Mouse (Mus musculus): Measurements from ENCODE around the gene Polr2m. TPM values are rescaled to one million over a fixed set of nuclear protein-coding genes. Genes with fewer than 3 reads are reported as not detected.
A peak's percentile ranks its signal among the peaks of the same experiment; 100 is the strongest.

The Polr2m gene
- polyA plus RNA-seq, 1 experiment = 203 TPM

DNA sequence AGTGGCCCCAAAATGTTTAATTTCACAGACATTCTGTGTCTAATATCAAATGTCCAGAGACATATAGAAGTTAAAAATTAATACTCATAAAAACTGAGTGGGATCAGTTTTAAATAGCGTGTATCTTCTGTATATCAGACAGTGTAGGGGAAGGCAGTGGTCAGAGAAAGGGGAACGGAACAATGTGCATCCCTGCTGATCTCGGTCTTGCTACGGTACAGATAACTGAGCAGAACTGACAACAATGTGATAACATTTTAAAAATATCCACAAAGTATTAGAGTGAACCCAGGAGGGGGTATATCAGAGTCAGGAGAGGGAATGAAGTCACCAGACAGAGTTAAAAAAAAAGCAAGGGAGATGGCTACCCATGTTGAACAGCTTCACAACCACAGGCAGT lies 31.8 kb upstream of the Polr2m start:
- no peak overlapping the region for H3K4me3 ChIP-seq (ENCODE audit: low read depth, low read length)
- H3K9ac ChIP-seq (ENCODE audit: low read depth, poor library complexity, severe bottlenecking) = no peak overlapping the region
- TF ChIP-seq POLR2A (IDR thresholded peaks at IDR 0.05; ENCODE audit: insufficient read depth, low read length) (no peak), CTCF (IDR thresholded peaks at IDR 0.05; ENCODE audit: low read depth, low read length) (no peak), EP300 (IDR thresholded peaks at IDR 0.05; ENCODE audit: insufficient read depth, low read depth, low read length) (no peak)
- no peaks in the 10 kb centered on the region for H3K9me3 ChIP-seq (replicated peaks; ENCODE audit: control insufficient read depth, insufficient read depth, low read length, poor library complexity, severe bottlenecking)
- H3K27me3 ChIP-seq (ENCODE audit: control insufficient read depth, insufficient read depth, low read length, poor library complexity, severe bottlenecking) = no peaks in the 10 kb centered on the region
- no peak overlapping the region for H3K27ac ChIP-seq (ENCODE audit: insufficient read depth, low read length)
- no peaks in the 10 kb centered on the region for H3K4me1 ChIP-seq (ENCODE audit: control insufficient read depth, insufficient read depth, low read length)
- H3K36me3 ChIP-seq (ENCODE audit: control insufficient read depth, insufficient read depth, low read length, poor library complexity, severe bottlenecking) = no peaks in the 10 kb centered on the region

DNA sequence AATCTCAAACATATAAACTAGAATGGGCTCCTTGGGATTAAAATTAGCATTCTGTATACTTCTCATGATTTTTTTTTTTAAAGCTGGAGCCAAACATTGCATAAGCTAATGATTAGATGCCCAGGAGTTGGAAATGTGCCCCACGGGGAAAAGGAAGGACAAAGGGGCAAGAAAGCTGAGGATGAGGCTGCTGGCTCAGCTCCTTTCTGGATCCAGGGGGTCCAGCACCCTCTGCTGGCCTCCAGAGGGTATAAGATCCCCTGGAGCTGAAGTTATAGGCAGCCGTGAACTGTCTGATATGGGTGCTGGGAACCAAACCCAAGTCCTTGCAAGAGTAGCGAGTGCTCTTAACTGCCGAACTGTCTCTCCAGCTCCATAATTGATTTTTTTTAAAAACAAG lies 30.1 kb upstream of the Polr2m start:
- TF ChIP-seq CTCF (IDR thresholded peaks at IDR 0.05; ENCODE audit: low read depth, low read length) = peak; percentile 68
- TF ChIP-seq POLR2A (IDR thresholded peaks at IDR 0.05; ENCODE audit: insufficient read depth, low read length) = no peak
- no peak for TF ChIP-seq EP300 (IDR thresholded peaks at IDR 0.05; ENCODE audit: insufficient read depth, low read depth, low read length)
- H3K9me3 ChIP-seq (replicated peaks; ENCODE audit: control insufficient read depth, insufficient read depth, low read length, poor library complexity, severe bottlenecking) = no peaks in the 10 kb centered on the region
- H3K4me1 ChIP-seq (ENCODE audit: control insufficient read depth, insufficient read depth, low read length) = no peaks in the 10 kb centered on the region
- no peaks in the 10 kb centered on the region for H3K27me3 ChIP-seq (ENCODE audit: control insufficient read depth, insufficient read depth, low read length, poor library complexity, severe bottlenecking)
- H3K27ac ChIP-seq (ENCODE audit: insufficient read depth, low read length) = no peak overlapping the region
- H3K4me3 ChIP-seq (ENCODE audit: low read depth, low read length) = no peak overlapping the region
- no peaks in the 10 kb centered on the region for H3K36me3 ChIP-seq (ENCODE audit: control insufficient read depth, insufficient read depth, low read length, poor library complexity, severe bottlenecking)
- no peak overlapping the region for H3K9ac ChIP-seq (ENCODE audit: low read depth, poor library complexity, severe bottlenecking)

DNA sequence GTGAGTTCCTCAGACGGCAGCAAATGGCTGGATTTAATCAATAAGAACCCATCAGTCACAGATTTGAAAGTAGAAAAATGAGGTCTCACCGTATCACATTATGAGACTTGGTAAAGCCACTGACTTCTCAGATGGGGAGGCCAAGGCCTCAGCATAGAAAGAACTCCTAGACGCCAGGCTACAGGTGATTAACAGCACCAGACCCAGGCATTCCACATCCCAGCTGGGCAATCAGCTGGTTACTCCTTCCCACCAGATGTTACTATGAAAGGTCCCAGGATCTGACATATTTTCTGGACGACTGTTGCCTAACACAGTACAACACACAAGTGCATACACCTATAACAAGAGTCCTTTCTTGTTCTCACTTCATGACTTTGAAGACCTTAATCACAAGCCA lies 27.8 kb upstream of the Polr2m start:
- H3K9me3 ChIP-seq (replicated peaks; ENCODE audit: control insufficient read depth, insufficient read depth, low read length, poor library complexity, severe bottlenecking) = no peaks in the 10 kb centered on the region
- no peaks in the 10 kb centered on the region for H3K27me3 ChIP-seq (ENCODE audit: control insufficient read depth, insufficient read depth, low read length, poor library complexity, severe bottlenecking)
- no peak overlapping the region for H3K27ac ChIP-seq (ENCODE audit: insufficient read depth, low read length)
- no peak overlapping the region for H3K9ac ChIP-seq (ENCODE audit: low read depth, poor library complexity, severe bottlenecking)
- no peaks in the 10 kb centered on the region for H3K4me1 ChIP-seq (ENCODE audit: control insufficient read depth, insufficient read depth, low read length)
- no peaks in the 10 kb centered on the region for H3K36me3 ChIP-seq (ENCODE audit: control insufficient read depth, insufficient read depth, low read length, poor library complexity, severe bottlenecking)
- no peak overlapping the region for H3K4me3 ChIP-seq (ENCODE audit: low read depth, low read length)
- TF ChIP-seq POLR2A (IDR thresholded peaks at IDR 0.05; ENCODE audit: insufficient read depth, low read length) (no peak), CTCF (IDR thresholded peaks at IDR 0.05; ENCODE audit: low read depth, low read length) (no peak), EP300 (IDR thresholded peaks at IDR 0.05; ENCODE audit: insufficient read depth, low read depth, low read length) (no peak)

DNA sequence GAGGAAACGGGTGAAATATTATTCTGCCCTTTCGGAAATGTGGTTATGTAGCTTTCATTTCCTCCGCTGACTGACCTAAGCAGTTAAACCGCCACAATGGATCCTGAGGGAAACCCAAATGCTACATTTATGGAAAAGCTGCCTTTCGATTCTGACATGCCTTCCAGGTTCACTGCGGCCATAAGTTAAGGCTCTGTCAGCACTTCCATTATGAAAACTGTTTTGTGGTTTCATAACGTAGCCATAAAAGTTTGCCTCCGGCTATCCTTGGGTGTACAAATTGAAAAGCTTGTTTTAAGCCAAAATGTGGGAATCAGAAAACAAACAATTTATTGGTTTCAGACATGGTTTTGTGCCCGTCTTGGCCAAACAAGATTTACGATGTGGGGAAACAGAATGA lies 27.2 kb upstream of the Polr2m start:
- H3K4me3 ChIP-seq (ENCODE audit: low read depth, low read length) = no peak overlapping the region
- no peaks in the 10 kb centered on the region for H3K27me3 ChIP-seq (ENCODE audit: control insufficient read depth, insufficient read depth, low read length, poor library complexity, severe bottlenecking)
- H3K4me1 ChIP-seq (ENCODE audit: control insufficient read depth, insufficient read depth, low read length) = no peaks in the 10 kb centered on the region
- H3K27ac ChIP-seq (ENCODE audit: insufficient read depth, low read length) = no peak overlapping the region
- H3K9me3 ChIP-seq (replicated peaks; ENCODE audit: control insufficient read depth, insufficient read depth, low read length, poor library complexity, severe bottlenecking) = no peaks in the 10 kb centered on the region
- no peak overlapping the region for H3K9ac ChIP-seq (ENCODE audit: low read depth, poor library complexity, severe bottlenecking)
- TF ChIP-seq CTCF (IDR thresholded peaks at IDR 0.05; ENCODE audit: low read depth, low read length) (no peak), EP300 (IDR thresholded peaks at IDR 0.05; ENCODE audit: insufficient read depth, low read depth, low read length) (no peak)
- H3K36me3 ChIP-seq (ENCODE audit: control insufficient read depth, insufficient read depth, low read length, poor library complexity, severe bottlenecking) = no peaks in the 10 kb centered on the region

DNA sequence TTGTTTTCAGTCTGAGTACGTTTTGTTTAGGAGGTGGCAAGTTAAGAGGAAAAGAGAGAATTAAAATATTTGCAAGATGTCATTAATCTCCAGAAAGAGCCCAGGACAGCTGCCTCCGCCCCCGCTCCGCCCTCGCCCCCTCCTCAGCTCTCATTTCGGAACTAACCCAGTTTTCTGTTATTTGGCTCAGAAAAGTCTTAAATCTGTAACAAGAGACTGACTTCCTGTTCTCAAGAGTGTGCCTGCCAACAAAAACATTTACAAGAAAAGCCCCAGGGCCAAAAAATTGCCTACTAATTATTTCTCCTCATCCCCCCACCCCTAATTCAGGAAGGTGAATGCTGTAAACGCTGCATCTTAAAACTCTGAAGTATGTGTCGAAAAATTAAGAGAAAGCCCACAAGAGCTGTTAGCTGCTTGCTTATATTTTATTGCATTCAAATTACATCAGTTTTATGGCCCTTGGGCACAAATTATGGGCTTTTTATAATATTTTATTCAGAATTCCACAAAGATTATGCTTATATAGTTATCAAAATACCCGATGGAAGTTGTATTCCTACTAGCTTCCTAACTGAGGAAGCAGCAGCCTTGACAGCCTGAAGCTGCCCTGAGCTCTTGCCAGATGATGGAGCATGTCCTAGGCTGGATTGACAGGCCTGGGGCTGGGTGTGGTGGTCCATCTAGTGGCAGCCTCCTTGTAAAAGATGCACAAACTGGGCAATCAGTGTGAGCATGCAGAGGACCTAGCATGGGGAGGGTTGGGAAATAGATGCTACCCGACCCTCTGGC lies 12.9 kb upstream of the Polr2m start:
- Histone ChIP-seq H3K9ac (ENCODE audit: low read depth, poor library complexity, severe bottlenecking) (no peak overlapping the region), H3K4me1 (ENCODE audit: control insufficient read depth, insufficient read depth, low read length) (peaks cover 1% of the 10 kb centered on the region), H3K9me3 (replicated peaks; ENCODE audit: control insufficient read depth, insufficient read depth, low read length, poor library complexity, severe bottlenecking) (no peaks in the 10 kb centered on the region), H3K4me3 (ENCODE audit: low read depth, low read length) (no peak overlapping the region), H3K27ac (ENCODE audit: insufficient read depth, low read length) (no peak overlapping the region), H3K36me3 (ENCODE audit: control insufficient read depth, insufficient read depth, low read length, poor library complexity, severe bottlenecking) (no peaks in the 10 kb centered on the region), H3K27me3 (ENCODE audit: control insufficient read depth, insufficient read depth, low read length, poor library complexity, severe bottlenecking) (0 out of 2 replicates have a peak, but pooled peaks cover 1% of the 10 kb centered on the region)
- TF ChIP-seq POLR2A (IDR thresholded peaks at IDR 0.05; ENCODE audit: insufficient read depth, low read length) (no peak), CTCF (IDR thresholded peaks at IDR 0.05; ENCODE audit: low read depth, low read length) (peak; percentile 22)

DNA sequence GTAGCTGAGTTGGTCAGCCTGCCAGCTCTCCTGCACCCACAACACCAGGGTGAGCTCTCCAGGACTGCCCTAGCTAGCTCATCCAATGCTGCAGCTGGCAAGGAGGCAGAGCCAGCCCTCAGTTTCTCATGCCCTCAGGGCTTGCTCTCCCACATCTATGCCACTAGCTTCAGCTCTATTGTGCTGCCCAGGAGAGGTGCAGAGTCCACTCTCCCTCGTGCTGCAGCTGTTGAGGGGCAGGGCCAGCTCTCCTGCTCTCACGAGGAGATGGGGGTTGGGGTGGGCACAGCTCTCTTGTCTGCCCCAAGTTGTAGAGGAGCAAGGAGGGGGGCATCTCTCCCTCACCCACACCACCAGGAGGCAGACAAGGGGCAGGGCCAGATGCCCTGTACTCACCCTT lies 10.9 kb upstream of the Polr2m start:
- TF ChIP-seq POLR2A (IDR thresholded peaks at IDR 0.05; ENCODE audit: insufficient read depth, low read length) (no peak), CTCF (IDR thresholded peaks at IDR 0.05; ENCODE audit: low read depth, low read length) (no peak), EP300 (IDR thresholded peaks at IDR 0.05; ENCODE audit: insufficient read depth, low read depth, low read length) (no peak)
- no peak overlapping the region for H3K27ac ChIP-seq (ENCODE audit: insufficient read depth, low read length)
- no peak overlapping the region for H3K9ac ChIP-seq (ENCODE audit: low read depth, poor library complexity, severe bottlenecking)
- no peaks in the 10 kb centered on the region for H3K27me3 ChIP-seq (ENCODE audit: control insufficient read depth, insufficient read depth, low read length, poor library complexity, severe bottlenecking)
- no peak overlapping the region for H3K4me3 ChIP-seq (ENCODE audit: low read depth, low read length)
- H3K4me1 ChIP-seq (ENCODE audit: control insufficient read depth, insufficient read depth, low read length) = peaks cover 5% of the 10 kb centered on the region
- no peaks in the 10 kb centered on the region for H3K36me3 ChIP-seq (ENCODE audit: control insufficient read depth, insufficient read depth, low read length, poor library complexity, severe bottlenecking)
- H3K9me3 ChIP-seq (replicated peaks; ENCODE audit: control insufficient read depth, insufficient read depth, low read length, poor library complexity, severe bottlenecking) = no peaks in the 10 kb centered on the region

All from ES-Bruce4 (cell line).